Mouse (Mus musculus) small intestine, adult 10 weeks (tissue): ENCODE data around the gene Fate1. TPM values are rescaled to one million over a fixed set of nuclear protein-coding genes. Genes with fewer than 3 reads are reported as not detected.

Experiments used
- polyA plus RNA-seq: library from polyadenylated mRNA; stranded (reverse); fragments of 350-450 nt; fragmentation: Illumina TruSeq; extraction: RNeasy Lipid Tissue Mini Kit (QIAGEN cat#74804); gene quantifications from one replicate; pipeline ENCODE4 v1.2.3, GENCODE M21; 2014; ENCODE audit warnings: low replicate concordance

Fate1 gene
- not detected for polyA plus RNA-seq

GRCm38 (mm10) chrX:71972686-71973085 is at the start of gene Fate1:
Gene Fate1, plus strand, starts transcription at chrX:71972986.

GRCm38 (mm10) chrX:71962073-71963051 is 10.4 kb upstream of the Fate1 start, which contains the start of gene Prrg3:
Gene Prrg3, plus strand, starts transcription at chrX:71962624.

GRCm38 (mm10) chrX:71991549-71991948 is 18.8 kb downstream of the Fate1 start, which contains the start of gene Cnga2:
Gene Cnga2, plus strand, starts transcription at chrX:71991849.

Other genes with a start within 250 kb of the Fate1 start
- 54.4 TPM for gene Vma21, start 157.1 kb upstream of the Fate1 start, polyA plus RNA-seq
- gene Gm1141, start 52.0 kb upstream of the Fate1 start, polyA plus RNA-seq: not detected
- gene Prrg3, start 10.4 kb upstream of the Fate1 start, polyA plus RNA-seq: 0.52 TPM
- not detected for gene Cnga2, start 18.9 kb downstream of the Fate1 start, polyA plus RNA-seq
- not detected for gene Magea4, start 249.0 kb downstream of the Fate1 start, polyA plus RNA-seq